Mouse (Mus musculus) megakaryocyte-erythroid progenitor cell, adult 5-6 weeks (primary cell): ENCODE results near the gene Olfr601. TPM values are rescaled to one million over a fixed set of nuclear protein-coding genes. Genes with fewer than 3 reads are reported as not detected.
"Not testable (repeated sequence)": the region's sequence is repeated elsewhere in the genome, so short reads cannot be mapped to it uniquely, and the experiment has no call there.

ENCODE experiments used
- ATAC-seq: replicated peaks from 2 replicates; pipeline ENCODE4 v1.8.0; 2016; ENCODE audit warnings: mild to moderate bottlenecking, inconsistent platforms; ENCODE audit not compliant: severe bottlenecking, poor library complexity, low FRiP score, low TSS enrichment
- total RNA-seq, 2 experiments: library from RNA; stranded (forward) in 1 of 2; stranded (reverse) in 1 of 2; fragments of 200-1000, 215-1000 nt in 1 of 2; fragments of >200 nt in 1 of 2; fragmentation: Nextera tagmentation in 1 of 2; gene quantifications; 2 replicates each; pipeline ENCODE4 v1.2.3; 2014 to 2017

The Olfr601 gene
- total RNA-seq (2014; fragmentation: Nextera tagmentation) (not detected in 2 replicates), total RNA-seq (2017) (not detected in 2 replicates)

GRCm38 (mm10) chr7:103362555-103362954, at the start of gene Olfr601:
Gene Olfr601 (minus strand): TSS chr7:103362655.
- no peak for ATAC-seq

GRCm38 (mm10) chr7:103406521-103407055, 44.1 kb upstream of the Olfr601 start:
- ATAC-seq, result not testable (repeated sequence)

- ATAC-seq, result no peak
These were observed 36.5 kb upstream of the Olfr601 start for GRCm38 (mm10) chr7:103398981-103399380.

- ATAC-seq, result no peak
These were observed 35.3 kb upstream of the Olfr601 start for GRCm38 (mm10) chr7:103397758-103398157.

GRCm38 (mm10) chr7:103386077-103386476, 23.6 kb upstream of the Olfr601 start, which contains the start of gene Olfr603:
Gene Olfr603 (minus strand): TSS chr7:103386177.
- no peak for ATAC-seq

GRCm38 (mm10) chr7:103349569-103349968, 12.9 kb downstream of the Olfr601 start, which contains the start of gene Olfr600:
Gene Olfr600 (minus strand): TSS chr7:103349669.
- no peak for ATAC-seq

- no peak for ATAC-seq
These were observed 26.8 kb downstream of the Olfr601 start, which contains the start of gene Olfr599 for GRCm38 (mm10) chr7:103335617-103336016. Gene Olfr599 (plus strand): TSS chr7:103335917.

- ATAC-seq, result no peak
These were observed 39.2 kb downstream of the Olfr601 start, which contains the start of gene Olfr598 for GRCm38 (mm10) chr7:103323268-103323667. Gene Olfr598 (plus strand): TSS chr7:103323568.

- not testable (repeated sequence) for ATAC-seq
These were observed 46.4 kb downstream of the Olfr601 start, which contains the start of gene Olfr597 for GRCm38 (mm10) chr7:103316015-103316414. Gene Olfr597 (plus strand): TSS chr7:103316315.

Other genes with a start within 250 kb of the Olfr601 start
- not detected in 2 replicates for gene Olfr586, start 237.0 kb downstream of the Olfr601 start, total RNA-seq (2014; fragmentation: Nextera tagmentation)
- not detected in 2 replicates for gene Olfr586, start 237.0 kb downstream of the Olfr601 start, total RNA-seq (2017)
- not detected in 2 replicates for gene Olfr588-ps1, start 221.8 kb downstream of the Olfr601 start, total RNA-seq (2014; fragmentation: Nextera tagmentation)
- not detected in 2 replicates for gene Olfr588-ps1, start 221.8 kb downstream of the Olfr601 start, total RNA-seq (2017)
- not detected in 2 replicates for gene Olfr589, start 206.3 kb downstream of the Olfr601 start, total RNA-seq (2014; fragmentation: Nextera tagmentation)
- gene Olfr589, start 206.3 kb downstream of the Olfr601 start, total RNA-seq (2017), result not detected in 2 replicates
- gene Olfr591, start 184.3 kb downstream of the Olfr601 start, total RNA-seq (2014; fragmentation: Nextera tagmentation), result not detected in 2 replicates
- gene Olfr591, start 184.3 kb downstream of the Olfr601 start, total RNA-seq (2017), result not detected in 2 replicates
- not detected in 2 replicates for gene Olfr592, start 177.9 kb downstream of the Olfr601 start, total RNA-seq (2014; fragmentation: Nextera tagmentation)
- not detected in 2 replicates for gene Olfr592, start 177.9 kb downstream of the Olfr601 start, total RNA-seq (2017)
- not detected in 2 replicates for gene Olfr593, start 150.8 kb downstream of the Olfr601 start, total RNA-seq (2014; fragmentation: Nextera tagmentation)
- not detected in 2 replicates for gene Olfr593, start 150.8 kb downstream of the Olfr601 start, total RNA-seq (2017)
- gene Olfr594, start 145.7 kb downstream of the Olfr601 start, total RNA-seq (2014; fragmentation: Nextera tagmentation), result not detected in 2 replicates
- not detected in 2 replicates for gene Olfr594, start 145.7 kb downstream of the Olfr601 start, total RNA-seq (2017)
- not detected in 2 replicates for gene Usp17ld, start 110.2 kb downstream of the Olfr601 start, total RNA-seq (2014; fragmentation: Nextera tagmentation)
- gene Usp17ld, start 110.2 kb downstream of the Olfr601 start, total RNA-seq (2017), result not detected in 2 replicates
- not detected in 2 replicates for gene Olfr596, start 57.0 kb downstream of the Olfr601 start, total RNA-seq (2014; fragmentation: Nextera tagmentation)
- not detected in 2 replicates for gene Olfr596, start 57.0 kb downstream of the Olfr601 start, total RNA-seq (2017)
- gene Olfr597, start 46.3 kb downstream of the Olfr601 start, total RNA-seq (2014; fragmentation: Nextera tagmentation), result not detected in 2 replicates
- not detected in 2 replicates for gene Olfr597, start 46.3 kb downstream of the Olfr601 start, total RNA-seq (2017)
- not detected in 2 replicates for gene Olfr598, start 39.1 kb downstream of the Olfr601 start, total RNA-seq (2014; fragmentation: Nextera tagmentation)
- gene Olfr598, start 39.1 kb downstream of the Olfr601 start, total RNA-seq (2017), result not detected in 2 replicates
- gene Olfr599, start 26.7 kb downstream of the Olfr601 start, total RNA-seq (2014; fragmentation: Nextera tagmentation), result not detected in 2 replicates
- not detected in 2 replicates for gene Olfr599, start 26.7 kb downstream of the Olfr601 start, total RNA-seq (2017)
- not detected in 2 replicates for gene Olfr600, start 13.0 kb downstream of the Olfr601 start, total RNA-seq (2014; fragmentation: Nextera tagmentation)
- gene Olfr600, start 13.0 kb downstream of the Olfr601 start, total RNA-seq (2017), result not detected in 2 replicates
- not detected in 2 replicates for gene Olfr603, start 23.5 kb upstream of the Olfr601 start, total RNA-seq (2014; fragmentation: Nextera tagmentation)
- not detected in 2 replicates for gene Olfr603, start 23.5 kb upstream of the Olfr601 start, total RNA-seq (2017)
- gene Usp17lc, start 52.4 kb upstream of the Olfr601 start, total RNA-seq (2014; fragmentation: Nextera tagmentation), result not detected in 2 replicates
- not detected in 2 replicates for gene Usp17lc, start 52.4 kb upstream of the Olfr601 start, total RNA-seq (2017)
- not detected in 2 replicates for gene Olfr605, start 82.8 kb upstream of the Olfr601 start, total RNA-seq (2014; fragmentation: Nextera tagmentation)
- gene Olfr605, start 82.8 kb upstream of the Olfr601 start, total RNA-seq (2017), result not detected in 2 replicates
- not detected in 2 replicates for gene Olfr606, start 86.4 kb upstream of the Olfr601 start, total RNA-seq (2014; fragmentation: Nextera tagmentation)
- gene Olfr606, start 86.4 kb upstream of the Olfr601 start, total RNA-seq (2017), result not detected in 2 replicates
- gene Olfr607, start 101.5 kb upstream of the Olfr601 start, total RNA-seq (2014; fragmentation: Nextera tagmentation), result not detected in 2 replicates
- not detected in 2 replicates for gene Olfr607, start 101.5 kb upstream of the Olfr601 start, total RNA-seq (2017)
- gene Olfr608, start 107.2 kb upstream of the Olfr601 start, total RNA-seq (2014; fragmentation: Nextera tagmentation), result not detected in 2 replicates
- gene Olfr608, start 107.2 kb upstream of the Olfr601 start, total RNA-seq (2017), result not detected in 2 replicates
- gene Olfr609, start 135.4 kb upstream of the Olfr601 start, total RNA-seq (2014; fragmentation: Nextera tagmentation), result not detected in 2 replicates
- gene Olfr609, start 135.4 kb upstream of the Olfr601 start, total RNA-seq (2017), result not detected in 2 replicates
- not detected in 2 replicates for gene Olfr610, start 149.5 kb upstream of the Olfr601 start, total RNA-seq (2014; fragmentation: Nextera tagmentation)
- not detected in 2 replicates for gene Olfr610, start 149.5 kb upstream of the Olfr601 start, total RNA-seq (2017)
- not detected in 2 replicates for gene Olfr611, start 158.2 kb upstream of the Olfr601 start, total RNA-seq (2014; fragmentation: Nextera tagmentation)
- not detected in 2 replicates for gene Olfr611, start 158.2 kb upstream of the Olfr601 start, total RNA-seq (2017)
- not detected in 2 replicates for gene Olfr612, start 180.1 kb upstream of the Olfr601 start, total RNA-seq (2014; fragmentation: Nextera tagmentation)
- gene Olfr612, start 180.1 kb upstream of the Olfr601 start, total RNA-seq (2017), result not detected in 2 replicates
- gene Olfr613, start 185.4 kb upstream of the Olfr601 start, total RNA-seq (2014; fragmentation: Nextera tagmentation), result not detected in 2 replicates
- gene Olfr613, start 185.4 kb upstream of the Olfr601 start, total RNA-seq (2017), result not detected in 2 replicates
- not detected in 2 replicates for gene Olfr615, start 193.4 kb upstream of the Olfr601 start, total RNA-seq (2014; fragmentation: Nextera tagmentation)
- gene Olfr615, start 193.4 kb upstream of the Olfr601 start, total RNA-seq (2017), result not detected in 2 replicates
- not detected in 2 replicates for gene Olfr616, start 206.5 kb upstream of the Olfr601 start, total RNA-seq (2014; fragmentation: Nextera tagmentation)
- gene Olfr616, start 206.5 kb upstream of the Olfr601 start, total RNA-seq (2017), result not detected in 2 replicates
- gene Olfr617, start 210.4 kb upstream of the Olfr601 start, total RNA-seq (2014; fragmentation: Nextera tagmentation), result not detected in 2 replicates
- gene Olfr617, start 210.4 kb upstream of the Olfr601 start, total RNA-seq (2017), result not detected in 2 replicates
- not detected in 2 replicates for gene Olfr618, start 227.4 kb upstream of the Olfr601 start, total RNA-seq (2014; fragmentation: Nextera tagmentation)
- gene Olfr618, start 227.4 kb upstream of the Olfr601 start, total RNA-seq (2017), result not detected in 2 replicates
- not detected in 2 replicates for gene Olfr619, start 237.9 kb upstream of the Olfr601 start, total RNA-seq (2014; fragmentation: Nextera tagmentation)
- gene Olfr619, start 237.9 kb upstream of the Olfr601 start, total RNA-seq (2017), result not detected in 2 replicates
- not detected in 2 replicates for gene Olfr620, start 249.9 kb upstream of the Olfr601 start, total RNA-seq (2014; fragmentation: Nextera tagmentation)
- not detected in 2 replicates for gene Olfr620, start 249.9 kb upstream of the Olfr601 start, total RNA-seq (2017)